Mouse (Mus musculus) spleen, postnatal 4 days (tissue): ENCODE results near the gene Nkx2-2.
A peak's percentile ranks its signal among the peaks of the same experiment; 100 is the strongest.
"Not testable (repeated sequence)": the region's sequence is repeated elsewhere in the genome, so short reads cannot be mapped to it uniquely, and the experiment has no call there.

Experiments used
- DNase-seq, 2 experiments: peaks; one replicate each; pipeline ENCODE4 v3.0.0; 2022; ENCODE audit warnings: low spot score in 2 of 2

Gene Nkx2-2

DNA sequence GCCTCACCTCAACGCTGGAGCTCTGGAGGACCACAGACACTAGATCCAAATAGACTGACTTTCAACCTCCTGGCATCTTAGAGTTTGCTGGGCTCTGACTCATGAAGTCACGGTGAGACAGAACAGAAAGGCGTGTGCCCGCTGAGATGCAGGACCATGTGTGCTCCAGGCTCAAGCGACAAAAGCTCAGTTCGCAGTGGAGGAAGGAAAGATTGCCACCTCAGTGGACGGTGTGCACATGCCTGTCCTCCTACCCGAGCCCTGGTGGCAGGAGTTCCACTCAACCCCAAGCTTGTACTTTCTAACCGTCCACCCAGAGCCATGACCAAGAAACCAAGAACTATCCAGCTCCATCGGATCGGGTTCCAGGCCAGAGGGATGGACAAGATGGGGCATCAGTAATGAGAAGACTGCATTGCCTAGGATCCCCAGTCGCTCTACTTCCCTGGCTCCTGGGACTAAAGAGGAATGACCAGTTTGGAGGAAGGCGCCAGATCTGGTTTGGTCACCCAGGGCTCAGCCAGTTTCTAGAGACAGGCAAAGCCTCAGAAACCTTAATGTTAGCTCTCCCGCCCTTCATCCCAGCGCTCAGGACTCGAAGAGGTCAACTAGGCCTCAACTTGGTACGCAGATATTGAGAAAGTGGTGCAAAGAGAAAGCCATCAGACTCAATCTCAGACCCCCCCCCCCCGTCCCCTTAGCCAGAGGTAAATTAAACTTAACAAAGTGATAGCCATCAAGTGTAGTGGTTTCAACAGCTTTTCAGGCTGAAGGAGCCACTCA is 11.9 kb downstream of the Nkx2-2 start:
- peak in 1 of 2 experiments; percentile 50 for DNase-seq

DNA sequence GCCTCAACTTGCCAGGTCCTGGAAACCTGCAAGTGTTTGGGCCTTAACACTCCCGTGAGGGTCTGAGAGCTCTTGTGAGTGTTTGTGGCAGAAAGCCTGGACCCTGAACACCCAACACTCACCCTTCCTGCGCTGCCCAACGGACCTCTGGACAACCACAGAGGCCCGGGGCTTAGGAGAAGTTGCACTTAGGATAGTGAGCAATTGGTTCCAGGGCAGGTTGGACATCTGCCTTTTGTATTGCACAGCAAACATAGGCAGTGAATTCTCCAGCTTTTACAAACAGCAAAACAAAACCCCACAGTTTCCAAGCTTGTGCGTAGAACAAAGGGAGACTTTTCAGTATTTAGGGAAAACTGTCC is 12.8 kb downstream of the Nkx2-2 start:
- DNase-seq = no peak

DNA sequence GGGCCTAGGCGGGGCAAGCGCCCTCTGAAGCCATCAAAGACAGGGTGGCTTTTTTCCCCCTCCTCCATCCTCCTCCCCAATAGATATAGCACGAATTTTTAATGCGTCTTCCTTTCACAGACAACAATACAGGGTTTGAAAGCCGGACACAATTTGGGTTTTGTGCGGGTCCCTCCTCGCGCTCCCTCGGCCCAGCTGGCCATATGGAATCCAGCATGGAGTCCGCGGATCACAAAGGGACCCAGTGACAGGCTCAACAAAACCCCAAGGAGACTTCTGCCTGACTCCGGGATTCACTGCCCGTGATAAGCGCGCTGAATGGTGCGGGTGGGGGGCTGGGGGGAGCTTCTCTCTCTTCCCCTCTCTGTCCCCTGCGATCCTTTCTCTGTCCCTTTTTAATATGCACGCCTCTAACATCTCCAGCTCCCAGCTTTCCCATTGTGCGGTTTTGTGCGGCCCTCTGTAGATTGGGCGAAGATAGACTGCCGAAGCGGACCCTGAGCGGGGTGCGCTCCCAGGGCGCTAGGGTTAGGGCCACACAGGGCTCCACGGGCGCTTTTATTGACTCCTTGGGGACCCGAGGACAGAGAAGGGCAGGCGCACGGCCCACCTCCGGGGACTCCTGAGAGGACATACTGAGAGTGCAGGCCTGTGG is 13.3 kb downstream of the Nkx2-2 start:
- peak in 1 of 2 experiments; percentile 56 for DNase-seq

DNA sequence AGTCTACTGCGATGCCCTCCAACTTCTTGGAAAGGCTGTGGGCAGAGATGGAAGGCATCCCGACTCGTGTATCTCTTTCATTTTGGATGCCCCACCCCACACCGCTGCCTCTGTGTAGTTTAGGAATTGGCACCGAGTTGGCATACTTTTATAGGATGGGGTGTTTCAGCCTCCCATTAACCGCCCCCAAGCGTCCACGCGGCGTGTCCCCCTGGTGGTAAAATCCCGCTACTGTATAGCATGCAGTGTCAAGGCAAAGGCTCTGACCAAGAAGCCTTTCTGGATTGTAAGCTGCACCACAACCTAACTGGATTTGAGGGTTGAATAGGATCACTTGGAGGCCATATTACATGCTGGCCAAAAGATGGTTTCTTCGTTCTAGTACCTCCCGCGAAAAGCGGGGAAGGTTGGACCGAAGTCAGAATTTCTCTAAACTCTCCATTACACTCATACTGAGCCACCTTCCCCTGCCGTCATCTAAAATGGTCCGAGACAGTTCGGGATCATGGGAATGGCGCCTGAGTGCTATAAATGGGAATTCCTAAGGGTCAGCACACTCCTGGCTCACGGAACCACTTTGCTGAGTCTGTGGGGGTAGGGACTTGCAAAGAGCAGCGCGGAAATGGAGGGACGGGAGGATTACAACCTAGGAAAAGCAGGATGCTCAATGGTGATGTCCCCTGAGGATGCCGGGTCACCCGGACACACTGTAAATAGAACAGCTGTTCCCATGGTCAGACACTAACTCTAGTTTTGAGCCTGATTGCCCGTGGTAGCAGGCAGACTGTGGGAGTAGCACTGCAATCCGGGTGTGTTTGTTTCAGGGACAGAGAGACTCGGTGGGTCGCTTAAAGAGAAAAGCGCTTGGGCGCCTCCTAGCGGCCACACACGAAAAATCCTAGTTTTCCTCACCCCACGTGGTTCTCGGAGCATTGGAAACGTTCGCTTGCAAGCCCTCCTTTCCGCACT is 15.7 kb downstream of the Nkx2-2 start:
- peak; percentile 55 to 81 for DNase-seq

DNA sequence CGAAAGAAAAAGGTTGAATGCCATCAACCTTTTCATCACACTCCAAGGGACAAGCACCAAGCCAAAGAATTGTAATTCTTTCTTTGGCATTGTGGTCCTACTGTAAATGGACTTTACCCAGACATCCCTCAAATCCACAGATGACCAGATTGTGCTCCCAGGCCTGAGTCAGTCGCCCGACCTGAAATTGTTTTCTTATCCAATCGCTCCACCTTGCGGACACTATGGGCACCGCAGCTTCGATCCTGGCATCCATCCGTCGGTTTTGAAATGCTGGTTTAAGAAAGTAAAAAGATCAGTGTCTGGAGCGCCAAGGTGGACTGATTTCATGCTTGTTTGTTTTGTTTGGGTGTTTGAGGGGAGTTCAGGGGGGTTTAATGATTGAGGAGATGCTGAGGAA is 16.4 kb downstream of the Nkx2-2 start:
- peak; percentile 62 to 84 for DNase-seq

DNA sequence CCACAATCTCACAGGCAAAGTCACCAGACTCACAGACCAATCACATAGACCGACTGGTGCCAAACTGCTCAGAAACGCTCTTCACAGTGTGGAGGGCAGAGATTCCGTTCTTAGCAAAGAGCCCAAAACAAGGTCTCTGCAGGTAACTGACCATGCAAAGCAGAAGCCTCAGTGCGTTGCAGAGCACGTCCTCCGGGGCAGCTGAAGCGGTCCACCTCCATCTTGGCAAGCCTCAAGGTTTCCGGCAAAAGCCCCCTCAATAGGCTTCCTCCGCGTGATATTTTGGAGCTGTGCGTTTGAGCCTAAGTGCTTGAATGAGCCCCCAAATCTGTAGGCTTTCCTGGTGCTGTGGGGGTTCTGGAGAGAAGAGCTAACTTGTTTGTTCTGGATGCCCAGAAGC is 18.7 kb downstream of the Nkx2-2 start:
- peak in 1 of 2 experiments; percentile 47 for DNase-seq

DNA sequence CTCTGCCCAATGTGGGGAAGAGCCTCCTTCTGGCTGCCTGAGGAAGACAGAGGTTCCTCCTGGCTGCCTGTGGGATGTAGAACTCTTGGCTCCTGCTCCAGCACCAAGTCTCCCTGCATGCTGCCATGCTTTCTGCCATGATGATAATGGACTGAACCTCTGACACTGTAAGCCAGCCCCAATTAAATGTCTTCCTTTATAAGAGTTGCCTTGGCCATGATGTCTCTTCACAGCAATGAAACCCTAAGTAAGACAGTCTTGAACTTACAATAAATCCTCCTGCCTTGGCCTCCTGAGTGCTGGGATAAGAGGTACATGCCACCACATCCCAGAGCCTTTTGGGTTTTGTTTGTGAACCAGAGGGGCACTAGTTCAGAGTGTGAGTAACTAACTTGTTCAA is 20.3 kb downstream of the Nkx2-2 start:
- DNase-seq = peak in 1 of 2 experiments; percentile 44

DNA sequence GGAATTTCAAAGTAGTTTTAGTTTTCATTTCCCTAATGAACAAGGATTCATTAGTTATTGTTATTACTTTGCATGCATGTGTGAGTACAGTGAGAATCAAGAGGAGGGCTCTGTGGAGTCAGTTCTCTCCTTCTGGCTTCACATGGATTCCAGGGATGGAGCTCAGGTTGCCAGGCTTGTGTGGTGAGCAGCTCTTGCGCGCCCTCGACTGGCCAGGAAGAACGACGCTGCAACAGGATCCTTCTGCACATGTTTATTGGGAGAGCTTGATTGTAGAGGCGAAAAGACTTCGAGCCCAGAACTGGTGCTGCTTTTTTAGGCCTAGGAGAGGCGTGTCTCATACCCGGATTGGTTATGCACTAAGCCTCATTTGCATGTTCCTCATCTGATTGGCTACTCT is 23.5 kb downstream of the Nkx2-2 start:
- not testable (repeated sequence) for DNase-seq

DNA sequence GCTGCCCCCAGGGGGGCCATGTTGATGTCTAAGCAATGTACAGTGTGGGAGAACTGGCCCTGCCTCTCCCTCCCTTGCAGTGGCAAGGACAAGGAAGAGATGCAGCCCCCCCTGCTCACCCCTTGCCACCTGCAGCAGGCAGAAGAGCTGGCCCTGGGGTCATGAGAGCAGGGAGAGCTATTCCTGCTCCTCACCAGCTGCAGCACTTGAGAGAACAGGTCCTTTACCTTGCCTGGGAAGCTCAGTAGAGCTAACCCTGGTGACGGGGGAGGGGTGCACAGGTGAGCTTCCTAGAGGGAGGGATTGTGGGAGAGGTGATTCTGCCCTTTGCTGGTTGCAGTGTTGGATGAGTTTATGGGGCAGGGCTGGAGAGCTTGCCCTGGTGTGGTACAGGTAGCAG is 28.2 kb downstream of the Nkx2-2 start:
- peak in 1 of 2 experiments; percentile 51 for DNase-seq

DNA sequence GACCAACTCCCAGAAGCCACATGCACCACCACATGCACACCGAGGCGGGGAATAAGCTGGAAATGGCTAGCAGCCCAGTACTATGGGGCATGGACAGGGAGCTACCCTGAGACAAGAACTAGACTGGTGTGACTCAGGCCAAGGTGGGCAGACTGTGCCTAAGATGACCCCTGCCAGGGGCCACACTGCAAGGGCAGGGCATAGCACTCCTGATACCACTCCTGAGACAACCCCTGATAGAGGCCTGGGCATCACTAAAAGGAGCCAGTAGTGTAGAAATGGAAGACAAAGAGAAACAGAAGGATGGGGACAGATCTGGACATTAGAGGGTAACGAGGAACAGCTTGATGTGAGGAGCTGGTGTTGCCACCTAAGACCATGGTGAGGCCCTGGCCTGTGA is 28.7 kb downstream of the Nkx2-2 start:
- peak in 1 of 2 experiments; percentile 52 for DNase-seq

DNA sequence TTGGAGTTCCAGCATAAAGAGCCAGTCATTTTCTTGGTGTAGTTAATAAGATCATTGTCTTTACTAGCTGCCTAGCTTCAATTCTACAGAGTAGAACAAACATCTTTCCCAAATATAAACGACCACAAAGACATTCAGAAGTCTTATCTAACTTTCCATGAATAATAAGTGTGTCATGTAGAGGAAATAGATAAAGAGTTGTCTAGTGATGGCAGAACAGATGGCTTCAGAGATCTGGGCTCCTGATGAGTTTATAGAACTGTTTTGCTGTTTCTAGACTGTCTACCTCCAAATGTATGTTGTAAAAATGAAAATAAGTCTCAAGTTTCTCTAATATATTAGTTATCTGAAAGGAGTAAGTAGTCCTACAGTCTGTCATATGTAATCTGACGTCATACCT is 41.5 kb downstream of the Nkx2-2 start:
- no peak for DNase-seq
